Mouse (Mus musculus) macrophage (primary cell): ENCODE measurements around the gene Srd5a2. TPM values are rescaled to one million over a fixed set of nuclear protein-coding genes. Genes with fewer than 3 reads are reported as not detected.

ENCODE experiments used
- polyA plus RNA-seq: library from polyadenylated mRNA; stranded (reverse); fragments of 250-400 nt; gene quantifications from 3 replicates; pipeline ENCODE4 v1.2.4, GENCODE M21; 2018; ENCODE audit warnings: inconsistent platforms

Gene Srd5a2
- polyA plus RNA-seq, 1 experiment from 2014 or later = not detected

Other genes starting within 250 kb of the Srd5a2 start
- 0.07 to 0.43 TPM (median 0.21 TPM) in 3 replicates for gene Ehd3, start 243.8 kb downstream of the Srd5a2 start, polyA plus RNA-seq
- 183 to 281 TPM (median 265 TPM) in 3 replicates for gene Xdh, start 97.7 kb downstream of the Srd5a2 start, polyA plus RNA-seq
- 43.0 to 85.8 TPM (median 55.8 TPM) in 3 replicates for gene Memo1, start 247.6 kb upstream of the Srd5a2 start, polyA plus RNA-seq